Mouse (Mus musculus) heart, adult 8-10 months (tissue): ENCODE measurements around the gene Megf6. TPM values are rescaled to one million over a fixed set of nuclear protein-coding genes. Genes with fewer than 3 reads are reported as not detected.

Experiments used
- DNase-seq: peaks from one replicate; pipeline ENCODE4 v3.0.0; 2022; ENCODE audit warnings: low spot score
- total RNA-seq, 4 experiments: library from RNA; stranded (reverse); gene quantifications; 2 replicates each; pipeline ENCODE4 v1.2.4; 2022

Megf6 gene
- total RNA-seq, 4 experiments from 2014 or later, result 6.6 to 9.5 (median 7.1) TPM

- DNase-seq, result no peak
Observed at GRCm38 (mm10) chr4:154159961-154160537, 10.5 kb upstream of the Megf6 start.

DNA sequence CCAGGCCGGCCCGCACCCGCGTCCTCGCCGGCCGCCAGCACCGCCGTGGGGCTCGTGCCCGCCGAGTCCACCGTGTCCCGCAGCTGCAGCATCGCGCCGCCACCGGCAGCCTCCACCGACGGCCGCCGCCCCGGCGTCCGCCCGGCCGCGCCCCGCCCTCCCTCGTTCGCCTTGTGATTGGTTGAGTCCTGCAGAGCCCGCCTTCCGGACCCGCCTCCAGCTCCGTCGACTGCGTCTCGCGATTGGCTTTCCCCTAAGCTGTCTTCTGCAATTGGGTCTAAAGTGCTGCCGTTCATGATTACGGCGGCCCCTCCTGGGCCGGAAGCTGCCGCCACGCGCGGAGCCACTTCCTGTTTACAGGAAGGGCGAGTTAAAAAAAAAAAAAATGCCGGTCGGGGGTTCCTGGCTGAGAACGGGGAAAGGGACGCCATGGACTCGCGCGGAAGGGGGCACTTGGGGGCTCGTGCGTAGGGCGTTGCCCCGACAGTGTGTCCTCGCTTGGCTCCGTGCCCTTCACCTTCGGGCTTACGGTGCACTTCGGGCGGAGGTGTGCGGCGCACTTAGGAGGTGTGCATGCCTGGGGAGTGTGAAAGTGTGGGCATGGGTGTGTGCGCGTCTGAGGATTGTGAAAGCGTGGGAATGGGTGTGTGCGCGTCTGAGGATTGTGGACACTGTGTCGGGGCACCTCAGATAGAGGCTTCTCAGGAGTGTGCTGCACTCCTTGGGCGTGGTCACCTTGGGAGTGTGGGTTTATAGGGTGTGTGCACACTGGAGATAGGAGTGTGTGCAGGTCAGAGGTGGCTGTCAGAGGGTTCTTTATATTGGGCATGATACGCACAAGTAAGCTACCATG lies 9.8 kb upstream of the Megf6 start, which contains the start of gene Tprgl:
TSS of gene Tprgl (minus strand) at position 129 of the 853 bp plus-strand sequence.
- DNase-seq, result peak; percentile 97

DNA sequence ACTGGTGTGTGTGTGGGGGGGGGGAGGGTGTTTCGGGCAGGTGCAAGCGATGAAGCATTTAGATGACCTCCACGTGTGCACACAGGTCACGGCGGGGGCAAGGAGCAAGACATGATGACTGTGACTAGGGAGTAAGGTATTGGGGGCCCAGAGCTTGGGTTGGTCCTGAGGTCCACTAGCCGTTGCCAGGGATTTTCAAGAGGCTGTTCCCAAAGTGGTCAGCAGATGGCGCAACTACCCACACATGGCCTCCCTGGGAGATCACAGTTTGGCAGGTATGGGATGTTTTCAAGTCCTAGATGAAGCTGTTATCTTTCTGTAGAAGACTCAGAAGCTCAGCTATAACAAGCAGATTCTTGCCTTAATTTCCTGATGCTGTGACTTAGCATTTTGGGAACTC lies 7.2 kb upstream of the Megf6 start:
- DNase-seq, result peak; percentile 76

DNA sequence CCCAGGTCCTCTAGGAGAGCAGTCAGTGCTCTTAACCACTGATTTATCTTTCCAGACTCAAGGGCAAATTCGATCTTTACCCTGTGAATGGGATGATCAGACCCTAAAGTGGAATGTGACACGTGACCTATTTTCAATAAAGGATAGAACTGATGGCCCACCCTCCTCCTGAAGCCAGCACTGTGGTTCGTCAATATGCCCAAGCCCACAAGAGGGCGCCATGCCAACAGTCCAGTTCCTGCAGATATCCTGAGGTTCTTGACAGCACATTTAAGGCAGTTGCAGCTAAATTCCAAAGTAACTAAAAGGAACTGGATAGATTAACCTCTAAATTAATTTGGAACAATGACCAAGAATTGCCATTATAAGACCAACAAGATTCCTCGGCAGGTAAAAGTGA lies 3.5 kb upstream of the Megf6 start:
- peak; percentile 68 for DNase-seq

- no peak for DNase-seq
Observed at GRCm38 (mm10) chr4:154170021-154170420, 509 bp upstream of the Megf6 start.

GRCm38 (mm10) chr4:154171151-154171930 lies 811 bp downstream of the Megf6 start:
- no peak for DNase-seq

DNA sequence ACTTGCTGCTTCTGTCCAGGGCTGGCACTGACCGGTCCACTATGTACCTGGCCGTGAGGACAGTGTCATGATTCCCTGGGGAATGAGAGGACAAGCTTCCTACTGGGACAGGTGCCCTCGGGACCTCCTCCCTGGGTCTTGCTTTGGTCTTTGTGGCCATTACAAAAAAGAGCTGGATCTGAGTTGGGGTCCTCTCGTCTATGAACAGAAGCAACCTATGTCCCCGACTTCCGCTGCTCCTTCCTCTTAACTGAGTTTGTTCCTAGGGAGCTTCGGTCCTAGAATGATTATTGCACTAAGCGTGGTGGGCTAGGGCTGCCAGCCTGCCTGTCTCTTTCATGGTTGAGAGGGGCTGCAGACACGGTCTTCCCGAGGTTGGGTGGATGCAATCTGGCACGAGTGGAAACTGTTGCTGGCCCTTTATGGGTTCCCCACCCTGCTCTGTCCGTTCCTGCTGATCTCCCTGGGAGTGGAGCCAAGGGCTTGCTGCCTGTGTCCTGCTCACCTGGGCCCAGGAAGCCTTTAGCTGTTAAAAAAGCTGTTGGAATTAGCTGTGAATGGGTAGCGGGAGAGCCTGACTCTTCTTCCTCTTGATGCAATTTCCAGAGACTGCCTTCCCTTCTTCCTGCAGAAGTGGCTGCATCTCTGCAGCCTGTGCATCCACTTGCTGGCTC lies 1.5 kb downstream of the Megf6 start:
- no peak for DNase-seq

GRCm38 (mm10) chr4:154177257-154177656 lies 6.7 kb downstream of the Megf6 start:
- DNase-seq, result peak; percentile 37

- DNase-seq, result no peak
Observed at GRCm38 (mm10) chr4:154181001-154181400, 10.5 kb downstream of the Megf6 start.

GRCm38 (mm10) chr4:154183566-154183965 lies 13.0 kb downstream of the Megf6 start:
- DNase-seq, result no peak

- DNase-seq, result no peak
Observed at GRCm38 (mm10) chr4:154185001-154185400, 14.5 kb downstream of the Megf6 start.

- no peak for DNase-seq
Observed at GRCm38 (mm10) chr4:154186002-154186537, 15.5 kb downstream of the Megf6 start.

GRCm38 (mm10) chr4:154188948-154189347 lies 18.4 kb downstream of the Megf6 start:
- DNase-seq, result no peak

- no peak for DNase-seq
Observed at GRCm38 (mm10) chr4:154197961-154198360, 27.4 kb downstream of the Megf6 start.

DNA sequence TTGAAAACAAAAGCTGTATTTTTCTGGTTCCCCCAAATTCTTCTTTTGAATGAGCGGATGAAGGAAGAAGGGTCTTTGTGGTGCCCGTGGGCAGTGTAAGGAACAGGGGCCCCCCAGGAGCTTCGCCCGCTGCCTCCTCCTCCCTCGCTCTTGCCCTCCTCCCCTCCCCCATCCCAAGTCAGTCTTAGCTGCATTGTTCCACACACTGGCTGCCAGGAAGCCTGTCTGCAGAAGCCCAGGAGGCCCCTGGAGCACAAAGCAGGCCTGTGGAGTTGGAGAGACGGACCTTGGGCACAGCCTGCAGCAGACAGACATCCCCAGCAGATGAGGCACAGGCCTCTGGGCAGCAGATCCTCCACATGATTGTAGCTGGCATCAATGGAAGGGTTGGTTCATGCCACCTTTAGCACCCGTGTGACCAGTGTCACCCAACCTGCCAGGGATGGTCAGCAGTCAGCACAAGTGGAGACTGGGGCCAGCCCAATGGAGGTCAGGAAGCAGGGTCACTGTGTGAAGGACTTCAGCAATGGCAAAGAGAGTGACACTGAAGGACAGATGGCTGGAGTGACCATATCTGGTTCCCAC lies 27.9 kb downstream of the Megf6 start:
- no peak for DNase-seq

DNA sequence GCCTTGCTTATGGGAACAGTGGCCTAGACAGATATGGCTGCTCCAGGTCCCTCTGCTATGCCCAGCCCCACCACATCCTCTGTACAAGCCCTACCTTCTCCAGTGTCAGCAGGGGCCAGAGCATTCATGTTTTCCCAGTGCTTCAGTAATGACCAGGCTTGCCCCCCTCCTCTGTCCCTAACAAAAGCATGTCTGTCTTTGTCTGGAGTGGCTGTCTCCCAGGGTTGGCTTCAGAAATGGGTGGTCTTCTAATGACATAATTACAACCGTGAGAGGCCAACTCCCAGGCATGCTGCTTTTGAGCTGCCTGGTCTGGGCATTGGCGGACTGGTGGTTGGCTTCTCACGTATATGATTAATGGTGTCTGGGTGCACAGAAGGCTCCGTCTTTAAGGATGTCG lies 31.0 kb downstream of the Megf6 start:
- no peak for DNase-seq

DNA sequence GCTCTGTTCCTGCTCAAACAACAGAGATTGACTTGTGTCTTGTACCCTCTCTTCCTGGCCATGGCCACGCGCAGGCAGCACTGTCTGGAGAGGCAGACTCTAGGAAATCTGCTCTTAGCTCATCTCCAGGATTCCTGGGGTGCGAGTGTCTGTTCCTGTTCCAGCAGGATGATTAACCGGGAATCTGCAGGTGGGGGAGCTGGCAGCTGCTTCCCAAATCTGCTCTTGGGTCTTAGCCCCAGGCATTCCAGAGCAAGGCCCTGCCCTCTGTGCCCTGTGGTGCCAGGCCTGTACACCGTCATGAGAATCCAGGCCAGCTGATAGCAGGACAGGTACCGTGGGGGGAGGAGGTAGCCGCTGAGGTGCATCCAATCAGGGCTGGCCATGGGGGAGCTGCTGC lies 34.0 kb downstream of the Megf6 start:
- no peak for DNase-seq

- peak; percentile 83 for DNase-seq
Observed at GRCm38 (mm10) chr4:154205392-154205791, 34.9 kb downstream of the Megf6 start.

- DNase-seq, result peak; percentile 59
Observed at GRCm38 (mm10) chr4:154207261-154207660, 36.7 kb downstream of the Megf6 start.

GRCm38 (mm10) chr4:154209054-154209453 lies 38.5 kb downstream of the Megf6 start:
- no peak for DNase-seq

DNA sequence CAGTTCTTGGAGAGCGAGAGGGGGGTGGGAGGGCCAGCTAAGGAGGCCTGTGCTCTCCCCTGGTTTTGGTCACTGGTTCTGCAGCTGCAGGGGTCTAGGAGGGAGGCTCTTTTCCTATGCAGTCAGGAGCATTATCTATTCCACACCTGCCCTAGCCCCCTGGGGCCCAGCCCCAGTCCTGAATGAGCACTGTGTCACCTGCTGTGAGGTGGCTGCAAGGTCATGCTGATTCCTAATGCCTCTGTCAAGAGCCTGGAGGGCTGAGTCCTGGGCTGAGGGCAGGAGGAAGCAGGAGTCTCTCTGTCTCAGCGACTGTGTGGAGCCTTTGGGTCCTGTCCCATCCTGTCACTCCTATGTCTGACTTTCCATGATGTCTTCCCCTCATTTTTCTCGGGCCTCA lies 39.3 kb downstream of the Megf6 start:
- DNase-seq, result no peak
